Mouse (Mus musculus): ENCODE results near the gene Gid4. TPM values are rescaled to one million over a fixed set of nuclear protein-coding genes. Genes with fewer than 3 reads are reported as not detected.

The Gid4 gene
- polyA plus RNA-seq (2014; fragmentation: Nextera tagmentation; extraction: Ambion mirVana) = 32.3 and 33.1 TPM in 2 replicates

DNA sequence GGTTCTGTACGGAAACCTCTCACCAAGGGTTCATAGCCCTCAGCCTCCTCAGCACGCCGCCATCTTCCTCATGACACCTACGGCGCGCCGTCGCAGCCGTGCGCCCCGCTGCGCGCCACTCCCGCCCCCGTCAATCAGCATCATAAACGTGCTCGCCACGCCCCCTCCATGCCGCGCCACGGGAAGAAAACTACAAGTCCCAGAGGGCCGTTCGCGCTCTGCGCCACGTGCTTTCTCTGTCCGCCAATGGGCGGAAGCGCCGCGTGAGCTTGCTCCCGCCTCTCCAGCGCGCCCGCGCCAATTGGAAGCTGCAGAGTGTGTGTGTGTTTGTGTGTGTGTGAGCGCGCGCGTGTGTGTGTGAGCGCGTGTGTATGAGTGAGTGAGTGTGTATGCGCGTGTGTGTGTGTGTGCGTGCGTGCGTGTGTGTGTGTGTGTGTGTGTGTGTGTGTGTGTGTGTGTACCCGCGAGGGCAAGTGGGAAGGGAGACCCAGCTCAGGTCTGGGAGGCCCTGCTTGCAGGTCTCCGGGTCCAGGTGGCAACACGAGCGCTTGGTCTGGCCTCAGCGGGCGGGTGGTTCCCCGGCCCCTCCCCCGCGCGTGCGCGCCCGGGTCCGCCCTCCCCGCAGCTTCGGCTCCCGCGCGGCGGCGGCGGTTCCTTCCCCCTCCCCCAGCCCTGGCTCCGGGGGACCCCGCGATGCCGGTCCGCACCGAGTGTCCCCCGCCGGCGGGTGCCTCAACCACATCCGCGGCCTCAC is at the start of gene Gid4:
Gene Gid4 (plus strand): TSS at position 183 of the 754 bp plus-strand sequence.
- H3K4me3 ChIP-seq (ENCODE audit: low read depth, low read length) = peak within 1 kb of the TSS; percentile 56
- peak within 1 kb of the TSS; percentile 81 for H3K4me2 ChIP-seq
- no peaks in the 10 kb centered on the region for H3K27me3 ChIP-seq (ENCODE audit: control insufficient read depth, insufficient read depth, low read length)
- H3K9ac ChIP-seq (ENCODE audit: low read length) = peak within 1 kb of the TSS; percentile 80
- peak; percentile 97 for ATAC-seq (ENCODE audit: low FRiP score)
- no peaks in the 10 kb centered on the region for H3K36me3 ChIP-seq (ENCODE audit: control insufficient read depth, insufficient read depth, low read length)
- H3K9me3 ChIP-seq (ENCODE audit: control insufficient read depth, low read length) = no peaks in the 10 kb centered on the region
- peak; percentile 100 for DNase-seq (ENCODE audit: low spot score, missing footprints)
- WGBS = under 1% methylated on average over 57 of the region's 81 CpGs
- peak within 1 kb of the TSS; percentile 50 for H3K27ac ChIP-seq (ENCODE audit: low read depth, low read length)
- peaks cover 14% of the 10 kb centered on the region for H3K4me1 ChIP-seq (ENCODE audit: control insufficient read depth, insufficient read depth, low read length)

DNA sequence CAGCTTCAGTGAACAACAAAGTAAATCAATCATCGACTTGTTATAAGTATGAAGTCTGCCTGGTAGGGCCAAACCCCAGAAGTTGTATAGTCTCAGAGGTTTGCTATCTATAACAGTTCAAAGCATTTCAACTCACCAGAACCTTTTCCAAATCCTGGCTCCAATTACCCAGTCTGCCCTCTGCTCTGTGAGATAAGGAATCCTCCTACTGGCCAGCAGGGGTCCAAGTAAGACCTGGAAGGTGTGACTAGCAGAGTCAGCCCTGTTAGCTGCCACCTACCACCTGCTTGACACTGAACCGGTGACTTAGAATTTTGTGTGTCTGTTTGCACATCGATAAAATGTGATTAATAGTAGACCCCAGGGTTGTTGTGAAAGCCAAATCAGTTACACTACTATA is 49.7 kb upstream of the Gid4 start:
- Histone ChIP-seq H3K4me1 (ENCODE audit: control insufficient read depth, insufficient read depth, low read length) (no peaks in the 10 kb centered on the region), H3K27me3 (ENCODE audit: control insufficient read depth, insufficient read depth, low read length) (no peaks in the 10 kb centered on the region), H3K27ac (ENCODE audit: low read depth, low read length) (no peak overlapping the region), H3K36me3 (ENCODE audit: control insufficient read depth, insufficient read depth, low read length) (no peaks in the 10 kb centered on the region; the same call in 1 of the 2 replicates), H3K9me3 (ENCODE audit: control insufficient read depth, low read length) (no peaks in the 10 kb centered on the region), H3K9ac (ENCODE audit: low read length) (no peak overlapping the region), H3K4me2 (no peak overlapping the region), H3K4me3 (ENCODE audit: low read depth, low read length) (no peak overlapping the region)
- ATAC-seq (ENCODE audit: low FRiP score) (no peak), DNase-seq (ENCODE audit: low spot score, missing footprints) (no peak)
- WGBS = 78% methylated on average over 3 of the region's 3 CpGs

DNA sequence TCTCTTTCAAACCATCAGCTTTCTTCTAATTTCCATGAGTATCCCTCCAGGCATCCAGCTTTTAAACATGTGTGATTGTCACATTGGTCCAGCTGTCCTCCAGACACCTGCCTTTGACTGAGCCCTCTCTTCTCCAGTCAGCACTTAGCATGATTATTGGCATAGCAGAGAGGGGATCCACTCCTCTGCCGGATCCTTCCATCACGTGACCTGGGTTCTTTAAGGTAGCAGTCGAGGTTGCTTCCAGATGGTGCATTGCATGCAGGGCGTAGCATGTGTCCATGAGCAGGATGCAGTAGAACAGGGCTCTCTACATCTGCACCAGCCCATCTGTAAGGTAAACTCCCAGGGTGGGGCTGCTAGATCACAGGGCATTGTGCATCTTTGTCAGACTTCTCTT is 48.0 kb upstream of the Gid4 start:
- WGBS = 81% methylated on average over 4 of the region's 4 CpGs
- H3K4me1 ChIP-seq (ENCODE audit: control insufficient read depth, insufficient read depth, low read length) = no peaks in the 10 kb centered on the region
- ATAC-seq (ENCODE audit: low FRiP score) = no peak

DNA sequence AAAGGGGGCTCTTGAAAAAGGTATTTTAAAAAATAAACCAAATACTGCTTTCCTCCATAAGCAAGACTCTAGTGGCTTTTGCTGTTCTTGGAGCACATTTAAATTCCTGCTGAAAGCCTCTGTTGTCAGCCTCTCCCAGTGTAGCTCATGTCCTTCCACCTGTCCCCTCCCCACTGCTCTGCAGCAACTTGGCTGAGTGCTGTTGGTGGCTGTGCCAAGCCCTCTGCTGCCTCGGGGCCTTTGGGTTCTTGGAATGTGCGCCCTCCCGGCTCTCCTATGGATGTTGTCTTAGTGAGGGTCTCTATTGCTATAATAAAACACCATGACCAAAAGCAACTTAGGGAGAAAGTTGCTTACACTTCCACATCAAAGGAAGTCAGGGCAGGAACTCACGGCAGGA is 47.5 kb upstream of the Gid4 start:
- no peak overlapping the region for H3K4me3 ChIP-seq (ENCODE audit: low read depth, low read length)
- ATAC-seq (ENCODE audit: low FRiP score) (no peak), DNase-seq (ENCODE audit: low spot score, missing footprints) (no peak)
- 71% methylated on average over 4 of the region's 4 CpGs for WGBS
- H3K4me1 ChIP-seq (ENCODE audit: control insufficient read depth, insufficient read depth, low read length) = no peaks in the 10 kb centered on the region
- H3K27me3 ChIP-seq (ENCODE audit: control insufficient read depth, insufficient read depth, low read length) = no peaks in the 10 kb centered on the region
- no peaks in the 10 kb centered on the region for H3K9me3 ChIP-seq (ENCODE audit: control insufficient read depth, low read length)
- no peak overlapping the region for H3K9ac ChIP-seq (ENCODE audit: low read length)
- H3K27ac ChIP-seq (ENCODE audit: low read depth, low read length) = no peak overlapping the region
- no peak overlapping the region for H3K4me2 ChIP-seq
- no peaks in the 10 kb centered on the region; the same call in 1 of the 2 replicates for H3K36me3 ChIP-seq (ENCODE audit: control insufficient read depth, insufficient read depth, low read length)

More for the DNA sequence above, 48.0 kb upstream of the Gid4 start:
- no peak for DNase-seq (ENCODE audit: low spot score, missing footprints)
- Histone ChIP-seq H3K9me3 (ENCODE audit: control insufficient read depth, low read length) (no peaks in the 10 kb centered on the region), H3K27me3 (ENCODE audit: control insufficient read depth, insufficient read depth, low read length) (no peaks in the 10 kb centered on the region), H3K4me3 (ENCODE audit: low read depth, low read length) (no peak overlapping the region), H3K9ac (ENCODE audit: low read length) (no peak overlapping the region), H3K27ac (ENCODE audit: low read depth, low read length) (no peak overlapping the region), H3K36me3 (ENCODE audit: control insufficient read depth, insufficient read depth, low read length) (no peaks in the 10 kb centered on the region; the same call in 1 of the 2 replicates), H3K4me2 (no peak overlapping the region)

DNA sequence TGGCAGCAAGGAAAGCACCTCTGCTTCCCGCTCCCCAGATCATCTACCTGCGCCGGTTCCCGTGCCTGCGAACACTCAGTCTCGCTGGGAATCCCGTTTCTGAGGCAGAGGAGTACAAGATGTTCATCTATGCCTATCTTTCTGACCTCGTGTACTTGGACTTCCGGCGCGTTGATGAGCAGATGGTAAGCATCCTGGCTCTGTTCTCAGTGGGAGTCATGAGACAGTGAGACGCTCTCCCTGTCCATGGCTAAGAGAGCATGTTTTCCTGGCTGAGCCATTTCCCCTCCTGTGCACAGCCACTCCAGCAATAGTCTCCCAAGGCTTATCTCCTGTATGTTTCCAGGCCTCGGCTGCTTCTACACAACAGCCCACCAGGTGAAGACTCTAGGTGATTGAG is 46.5 kb upstream of the Gid4 start:
- DNase-seq (ENCODE audit: low spot score, missing footprints) = no peak
- Histone ChIP-seq H3K4me1 (ENCODE audit: control insufficient read depth, insufficient read depth, low read length) (no peaks in the 10 kb centered on the region), H3K9ac (ENCODE audit: low read length) (no peak overlapping the region), H3K27ac (ENCODE audit: low read depth, low read length) (no peak overlapping the region), H3K9me3 (ENCODE audit: control insufficient read depth, low read length) (no peaks in the 10 kb centered on the region), H3K4me2 (no peak overlapping the region), H3K36me3 (ENCODE audit: control insufficient read depth, insufficient read depth, low read length) (no peaks in the 10 kb centered on the region; the same call in 1 of the 2 replicates), H3K27me3 (ENCODE audit: control insufficient read depth, insufficient read depth, low read length) (no peaks in the 10 kb centered on the region), H3K4me3 (ENCODE audit: low read depth, low read length) (no peak overlapping the region)
- ATAC-seq (ENCODE audit: low FRiP score) = no peak
- WGBS = 88% methylated on average over 13 of the region's 13 CpGs

DNA sequence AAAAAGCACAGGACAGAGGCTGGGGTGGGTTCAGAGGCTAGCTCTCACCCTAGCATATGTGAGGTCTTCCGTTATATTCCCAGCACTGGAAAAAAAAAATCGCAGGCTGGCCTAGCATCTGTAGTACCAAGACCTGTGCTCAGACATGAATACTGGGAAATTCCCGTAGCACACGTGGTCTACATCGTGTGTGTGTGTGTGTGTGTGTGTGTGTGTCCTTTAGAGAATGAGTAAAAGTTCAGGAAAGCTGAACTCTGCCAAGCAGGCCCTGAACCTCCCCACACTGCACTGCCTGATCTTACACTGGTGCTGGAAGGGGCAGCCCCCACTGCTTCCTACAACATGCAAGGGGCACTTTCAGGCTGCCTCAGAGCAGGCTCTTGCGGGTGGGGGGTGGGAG is 42.5 kb upstream of the Gid4 start:
- Histone ChIP-seq H3K4me3 (ENCODE audit: low read depth, low read length) (no peak overlapping the region), H3K4me2 (no peak overlapping the region), H3K27ac (ENCODE audit: low read depth, low read length) (no peak overlapping the region), H3K9me3 (ENCODE audit: control insufficient read depth, low read length) (no peaks in the 10 kb centered on the region), H3K36me3 (ENCODE audit: control insufficient read depth, insufficient read depth, low read length) (no peaks in the 10 kb centered on the region), H3K4me1 (ENCODE audit: control insufficient read depth, insufficient read depth, low read length) (no peaks in the 10 kb centered on the region), H3K27me3 (ENCODE audit: control insufficient read depth, insufficient read depth, low read length) (no peaks in the 10 kb centered on the region), H3K9ac (ENCODE audit: low read length) (no peak overlapping the region)
- ATAC-seq (ENCODE audit: low FRiP score) (no peak), DNase-seq (ENCODE audit: low spot score, missing footprints) (no peak)
- WGBS = 88% methylated on average over 6 of the region's 6 CpGs

DNA sequence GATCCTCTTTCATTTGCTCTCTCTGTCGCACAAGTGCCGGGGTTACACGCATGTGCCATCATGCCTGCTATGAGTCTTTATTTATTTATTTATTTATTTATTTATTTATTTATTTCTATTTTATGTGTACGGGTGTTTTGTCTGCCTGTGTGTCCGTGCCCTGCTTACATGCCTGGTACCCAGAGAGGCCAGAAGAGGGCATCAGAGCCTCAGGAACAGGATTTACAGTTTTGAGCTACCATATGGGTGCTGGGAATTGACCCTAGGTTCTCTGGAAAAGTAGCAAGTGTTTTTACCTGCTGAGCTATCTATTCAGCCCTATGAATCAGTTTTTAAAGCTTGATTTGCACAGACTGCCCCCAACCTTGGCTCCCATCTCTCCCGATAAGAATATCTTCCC is 33.4 kb upstream of the Gid4 start:
- DNase-seq (ENCODE audit: low spot score, missing footprints) = no peak

DNA sequence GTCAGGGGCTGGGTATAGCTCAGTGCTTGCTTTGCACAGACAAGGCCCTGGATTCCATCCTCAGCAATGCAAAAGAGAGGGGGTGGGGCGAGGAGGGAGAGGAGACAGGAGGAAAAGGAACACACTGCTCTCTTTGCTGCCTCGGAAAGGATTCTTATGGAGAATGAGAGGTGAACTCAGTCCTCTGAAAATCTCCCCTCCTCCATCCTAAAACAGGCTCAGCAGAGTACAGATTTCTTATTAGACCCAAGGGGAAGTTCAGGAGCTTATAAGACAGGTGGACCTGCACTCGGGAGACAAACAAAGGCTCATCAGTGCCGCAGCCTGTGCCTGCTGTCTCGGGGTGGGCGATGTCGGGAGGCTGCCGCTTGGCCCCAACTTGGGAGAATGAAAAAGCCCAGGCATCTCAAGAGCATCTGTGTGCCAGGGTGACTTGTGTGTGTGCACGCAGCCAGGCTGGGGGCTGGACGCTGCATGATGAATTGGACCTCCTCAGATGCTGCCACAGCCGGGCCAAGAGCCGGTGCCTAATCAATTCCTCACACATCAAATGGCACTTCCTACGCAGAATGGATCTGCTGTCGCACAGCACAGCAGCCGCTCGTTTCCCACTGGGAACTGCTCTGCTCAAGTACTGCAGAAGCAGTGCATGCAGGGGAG is 32.1 kb upstream of the Gid4 start:
- Histone ChIP-seq H3K9ac (ENCODE audit: low read length) (peak overlapping the region; percentile 51), H3K4me3 (ENCODE audit: low read depth, low read length) (peak overlapping the region; percentile 12; the same call in 1 of the 2 replicates), H3K4me1 (ENCODE audit: control insufficient read depth, insufficient read depth, low read length) (peaks cover 3% of the 10 kb centered on the region; the same call in 1 of the 2 replicates), H3K36me3 (ENCODE audit: control insufficient read depth, insufficient read depth, low read length) (no peaks in the 10 kb centered on the region), H3K27ac (ENCODE audit: low read depth, low read length) (peak overlapping the region; percentile 32), H3K4me2 (peak overlapping the region; percentile 40), H3K9me3 (ENCODE audit: control insufficient read depth, low read length) (no peaks in the 10 kb centered on the region), H3K27me3 (ENCODE audit: control insufficient read depth, insufficient read depth, low read length) (no peaks in the 10 kb centered on the region)
- DNase-seq (ENCODE audit: low spot score, missing footprints) (peak; percentile 91), ATAC-seq (ENCODE audit: low FRiP score) (peak; percentile 65)
- WGBS = 4% methylated on average over 16 of the region's 16 CpGs

More for the DNA sequence above, 33.4 kb upstream of the Gid4 start:
- Histone ChIP-seq H3K9ac (ENCODE audit: low read length) (no peak overlapping the region), H3K9me3 (ENCODE audit: control insufficient read depth, low read length) (no peaks in the 10 kb centered on the region), H3K4me3 (ENCODE audit: low read depth, low read length) (no peak overlapping the region), H3K27ac (ENCODE audit: low read depth, low read length) (no peak overlapping the region), H3K27me3 (ENCODE audit: control insufficient read depth, insufficient read depth, low read length) (no peaks in the 10 kb centered on the region), H3K36me3 (ENCODE audit: control insufficient read depth, insufficient read depth, low read length) (no peaks in the 10 kb centered on the region), H3K4me1 (ENCODE audit: control insufficient read depth, insufficient read depth, low read length) (peaks cover 3% of the 10 kb centered on the region; the same call in 1 of the 2 replicates), H3K4me2 (no peak overlapping the region)
- no peak for ATAC-seq (ENCODE audit: low FRiP score)
- 83% methylated on average over 6 of the region's 6 CpGs for WGBS

DNA sequence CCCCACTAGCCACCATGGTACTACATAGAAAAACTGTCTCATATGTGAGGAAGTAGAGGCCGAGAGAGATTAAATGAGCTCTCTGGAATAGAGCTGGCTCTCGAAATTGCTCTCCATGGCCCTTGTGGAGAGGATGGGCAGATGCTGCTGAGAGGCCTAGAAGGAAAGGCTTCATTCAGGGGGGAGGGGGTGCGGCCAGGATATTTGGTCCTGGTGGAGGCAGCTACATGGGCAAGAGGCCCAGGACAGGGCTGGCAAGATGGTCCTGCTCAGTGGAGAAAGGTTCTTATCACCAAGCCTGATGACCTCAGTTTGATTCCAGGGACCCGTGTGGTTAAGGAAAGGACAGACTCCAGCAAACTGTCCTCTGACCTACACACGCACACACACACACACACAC is 31.0 kb upstream of the Gid4 start:
- no peaks in the 10 kb centered on the region for H3K36me3 ChIP-seq (ENCODE audit: control insufficient read depth, insufficient read depth, low read length)
- ATAC-seq (ENCODE audit: low FRiP score) (no peak), DNase-seq (ENCODE audit: low spot score, missing footprints) (no peak)
- H3K27ac ChIP-seq (ENCODE audit: low read depth, low read length) = no peak overlapping the region
- WGBS = 83% methylated on average over 5 of the region's 5 CpGs
- no peaks in the 10 kb centered on the region for H3K9me3 ChIP-seq (ENCODE audit: control insufficient read depth, low read length)
- H3K4me3 ChIP-seq (ENCODE audit: low read depth, low read length) = no peak overlapping the region
- H3K27me3 ChIP-seq (ENCODE audit: control insufficient read depth, insufficient read depth, low read length) = no peaks in the 10 kb centered on the region
- no peak overlapping the region for H3K9ac ChIP-seq (ENCODE audit: low read length)
- H3K4me1 ChIP-seq (ENCODE audit: control insufficient read depth, insufficient read depth, low read length) = peaks cover 3% of the 10 kb centered on the region; the same call in 1 of the 2 replicates
- no peak overlapping the region for H3K4me2 ChIP-seq

Data from midbrain, embryonic 11.5 days (tissue).